Mouse (Mus musculus): ENCODE measurements around the gene Tmc7.

Tmc7 gene

GRCm38 (mm10) chr7:118584257-118584907, at the start of gene Tmc7:
Gene Tmc7 (minus strand): TSS chr7:118584736.
- DNase-seq (ENCODE audit: low read depth), result no peak

DNA sequence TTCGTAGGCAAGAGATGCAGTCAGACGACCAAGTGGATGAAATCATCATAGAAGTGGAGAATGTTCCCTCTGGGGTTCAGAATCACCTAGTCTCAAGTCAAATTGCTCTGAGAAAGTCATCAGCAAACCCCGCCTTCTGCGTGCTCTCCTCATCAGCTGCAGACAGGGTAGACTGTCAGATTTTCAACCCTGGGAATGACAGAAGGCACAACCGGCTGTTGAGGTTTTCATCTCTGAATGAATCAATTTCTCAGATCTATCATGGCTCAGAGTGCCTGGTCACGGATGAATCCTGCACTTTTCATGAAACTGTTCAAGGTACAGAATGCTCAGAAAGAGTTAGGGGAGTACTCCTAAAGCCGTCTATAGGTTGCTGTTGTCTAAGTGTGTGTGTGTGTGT, 49.4 kb upstream of the Tmc7 start:
- no peak for DNase-seq (ENCODE audit: low read depth)

- no peak for DNase-seq (ENCODE audit: low read depth)
Measured at GRCm38 (mm10) chr7:118633094-118633493, 48.6 kb upstream of the Tmc7 start.

- DNase-seq (ENCODE audit: low read depth), result no peak
Measured at GRCm38 (mm10) chr7:118627550-118628298, 43.2 kb upstream of the Tmc7 start.

GRCm38 (mm10) chr7:118621094-118621493, 36.6 kb upstream of the Tmc7 start:
- DNase-seq (ENCODE audit: low read depth), result no peak

DNA sequence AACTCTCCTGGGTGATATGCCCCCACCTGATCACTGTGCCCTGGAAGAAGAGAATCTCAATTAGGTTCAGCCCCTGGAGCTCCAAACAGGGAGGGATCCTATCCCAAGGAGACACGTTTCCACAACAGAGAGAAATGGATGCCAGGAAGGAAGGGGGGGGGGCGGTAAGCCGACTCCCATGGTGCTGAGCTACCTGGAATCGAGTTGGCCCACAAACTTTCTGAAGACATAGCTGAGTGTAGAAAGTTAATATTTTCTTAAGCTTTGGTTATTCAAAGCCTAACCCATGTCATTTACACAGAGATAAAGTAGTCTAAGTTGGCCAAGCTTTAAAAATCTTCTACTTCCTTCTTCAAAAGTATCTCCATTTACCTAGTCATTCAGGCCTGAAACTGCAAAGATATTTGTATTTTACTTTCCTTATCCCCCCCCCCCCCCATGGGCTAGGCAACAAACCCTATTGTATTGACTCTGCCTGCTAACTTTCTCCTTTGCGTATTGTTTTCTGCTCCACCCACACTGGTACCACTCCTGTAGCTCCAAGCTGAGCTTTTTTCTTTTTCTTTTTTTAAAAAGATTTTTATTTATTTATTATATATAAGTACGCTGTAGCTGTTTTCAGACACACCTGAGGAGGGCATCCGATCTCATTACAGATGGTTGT, 35.8 kb upstream of the Tmc7 start:
- DNase-seq (ENCODE audit: low read depth), result no peak

- no peak for DNase-seq (ENCODE audit: low read depth)
Measured at GRCm38 (mm10) chr7:118618104-118618503, 33.6 kb upstream of the Tmc7 start.

GRCm38 (mm10) chr7:118614076-118614475, 29.5 kb upstream of the Tmc7 start:
- no peak for DNase-seq (ENCODE audit: low read depth)

DNA sequence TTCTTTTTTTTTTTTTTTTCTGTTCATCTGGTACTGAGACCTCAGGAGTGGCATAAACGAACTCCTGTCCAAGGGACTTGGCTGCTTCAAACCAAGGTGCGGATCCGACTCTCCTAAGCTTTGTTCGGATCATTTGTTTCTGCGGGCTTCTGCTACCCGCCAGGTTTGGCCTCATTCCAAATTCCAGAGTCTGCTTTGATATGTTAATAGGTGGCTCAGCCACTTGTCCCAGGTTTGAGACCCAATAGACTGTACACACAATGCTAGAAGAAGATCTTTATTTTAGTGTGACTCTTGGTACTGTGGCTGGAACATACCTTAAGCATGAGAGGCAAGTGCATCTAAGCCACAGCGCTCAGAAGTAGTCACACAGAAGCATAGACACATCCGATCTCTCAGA, 27.4 kb upstream of the Tmc7 start:
- DNase-seq (ENCODE audit: low read depth), result no peak

DNA sequence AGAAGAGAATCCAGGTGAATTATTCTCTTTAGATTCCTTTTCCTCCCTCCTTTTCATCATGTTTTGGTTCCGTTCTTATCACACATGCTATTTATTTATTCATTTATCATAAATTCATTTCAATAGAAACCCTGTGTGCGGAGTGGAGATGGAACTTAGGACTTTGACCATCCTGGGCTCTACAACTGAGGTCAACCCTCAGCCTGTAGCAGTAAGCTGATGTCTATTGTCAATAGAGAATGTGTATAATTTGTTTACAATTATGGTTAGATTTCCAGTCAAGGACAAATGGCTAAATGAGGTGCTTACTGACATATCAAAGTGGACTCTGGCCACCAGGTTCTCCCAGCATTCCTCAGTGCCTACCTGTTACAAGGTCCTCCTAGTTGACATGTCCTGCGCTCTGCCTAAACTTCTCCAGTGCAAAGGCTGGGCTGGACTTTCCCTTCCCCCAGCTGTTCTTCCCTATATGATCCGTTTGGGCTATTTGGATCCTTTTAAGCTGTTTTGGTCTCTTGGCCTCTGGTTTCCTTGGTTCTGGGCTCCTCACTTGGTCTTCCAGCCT, 26.7 kb upstream of the Tmc7 start:
- DNase-seq (ENCODE audit: low read depth), result no peak

GRCm38 (mm10) chr7:118610721-118611120, 26.2 kb upstream of the Tmc7 start:
- no peak for DNase-seq (ENCODE audit: low read depth)

DNA sequence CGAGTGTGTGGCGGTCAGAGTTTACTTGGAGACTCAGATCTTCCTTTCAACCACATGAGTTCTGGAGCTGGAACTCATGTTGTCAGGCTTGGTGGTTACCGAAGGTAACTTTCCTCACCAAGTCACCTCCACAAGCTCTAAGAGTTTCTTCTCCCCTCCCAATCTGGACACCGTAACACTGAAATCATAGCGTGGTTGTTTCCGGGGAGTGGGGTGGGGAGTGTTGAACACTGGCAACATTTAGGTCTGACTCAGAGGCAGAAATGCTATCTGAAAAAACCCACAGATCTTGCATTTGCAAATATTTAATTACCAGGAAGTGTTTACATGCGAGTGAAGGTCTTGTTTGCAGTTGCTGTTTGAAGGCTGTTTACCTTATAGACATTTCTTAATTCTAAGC, 25.3 kb upstream of the Tmc7 start:
- no peak for DNase-seq (ENCODE audit: low read depth)

- DNase-seq (ENCODE audit: low read depth), result no peak
Measured at GRCm38 (mm10) chr7:118604842-118605241, 20.3 kb upstream of the Tmc7 start.

DNA sequence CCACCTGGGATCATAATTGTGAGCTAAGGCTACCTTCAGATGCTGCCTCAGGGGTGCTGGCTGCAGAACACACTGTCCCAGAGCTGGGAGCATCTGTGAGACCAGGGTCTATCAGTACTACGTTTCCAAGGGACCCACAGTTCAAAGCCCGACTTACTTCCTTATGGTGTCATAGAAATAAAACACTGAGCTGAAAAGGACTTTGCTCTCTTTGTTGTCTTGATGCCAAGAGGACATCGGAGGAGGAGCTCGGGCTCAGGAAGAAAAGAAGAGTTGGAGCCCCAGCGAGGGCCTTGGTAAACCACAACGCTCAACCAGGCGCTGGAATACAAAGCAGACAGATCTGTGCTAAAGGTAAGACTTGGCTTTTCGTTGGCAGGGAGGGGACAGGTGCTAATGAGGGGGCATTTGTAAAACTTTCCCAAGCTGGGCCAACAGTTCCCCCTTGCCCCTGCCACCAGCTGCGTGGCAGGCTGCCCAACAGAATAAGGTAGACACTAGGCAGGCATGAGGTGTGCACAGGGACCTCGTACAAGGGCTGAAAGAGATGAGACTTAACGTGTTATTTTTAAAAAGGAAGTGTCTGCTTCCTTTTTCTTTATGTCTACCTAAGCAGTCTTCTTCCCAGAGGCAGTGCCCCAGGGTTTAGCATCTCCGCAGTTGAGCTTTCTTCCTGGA, 15.6 kb upstream of the Tmc7 start:
- DNase-seq (ENCODE audit: low read depth), result no peak

- DNase-seq (ENCODE audit: low read depth), result no peak
Measured at GRCm38 (mm10) chr7:118597201-118597600, 12.7 kb upstream of the Tmc7 start, which contains the start of gene Tmc5. Gene Tmc5 (plus strand): TSS chr7:118597297.

GRCm38 (mm10) chr7:118596271-118596670, 11.7 kb upstream of the Tmc7 start:
- DNase-seq (ENCODE audit: low read depth), result no peak

DNA sequence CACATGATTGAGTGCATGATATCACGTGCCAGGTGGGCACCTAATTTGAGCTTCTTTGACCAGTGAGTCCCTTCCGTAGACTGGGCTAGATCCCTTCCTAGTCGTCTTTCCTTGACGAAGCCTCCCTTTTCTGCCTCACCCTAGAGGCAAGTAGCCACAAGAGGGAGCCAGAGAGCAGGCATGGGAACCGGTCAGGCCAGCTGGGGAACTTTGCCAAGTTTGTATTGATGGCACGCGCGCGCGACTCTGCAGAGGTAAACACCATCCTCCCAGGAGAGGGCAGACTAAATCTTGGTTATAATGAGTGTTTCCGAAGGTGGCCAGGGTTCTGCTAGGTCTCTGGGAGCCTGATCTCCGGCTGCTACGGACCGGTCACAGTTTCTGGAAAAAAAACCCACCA, 10.7 kb upstream of the Tmc7 start:
- DNase-seq (ENCODE audit: low read depth), result peak; percentile 57

- DNase-seq (ENCODE audit: low read depth), result no peak
Measured at GRCm38 (mm10) chr7:118594611-118595010, 10.1 kb upstream of the Tmc7 start.

DNA sequence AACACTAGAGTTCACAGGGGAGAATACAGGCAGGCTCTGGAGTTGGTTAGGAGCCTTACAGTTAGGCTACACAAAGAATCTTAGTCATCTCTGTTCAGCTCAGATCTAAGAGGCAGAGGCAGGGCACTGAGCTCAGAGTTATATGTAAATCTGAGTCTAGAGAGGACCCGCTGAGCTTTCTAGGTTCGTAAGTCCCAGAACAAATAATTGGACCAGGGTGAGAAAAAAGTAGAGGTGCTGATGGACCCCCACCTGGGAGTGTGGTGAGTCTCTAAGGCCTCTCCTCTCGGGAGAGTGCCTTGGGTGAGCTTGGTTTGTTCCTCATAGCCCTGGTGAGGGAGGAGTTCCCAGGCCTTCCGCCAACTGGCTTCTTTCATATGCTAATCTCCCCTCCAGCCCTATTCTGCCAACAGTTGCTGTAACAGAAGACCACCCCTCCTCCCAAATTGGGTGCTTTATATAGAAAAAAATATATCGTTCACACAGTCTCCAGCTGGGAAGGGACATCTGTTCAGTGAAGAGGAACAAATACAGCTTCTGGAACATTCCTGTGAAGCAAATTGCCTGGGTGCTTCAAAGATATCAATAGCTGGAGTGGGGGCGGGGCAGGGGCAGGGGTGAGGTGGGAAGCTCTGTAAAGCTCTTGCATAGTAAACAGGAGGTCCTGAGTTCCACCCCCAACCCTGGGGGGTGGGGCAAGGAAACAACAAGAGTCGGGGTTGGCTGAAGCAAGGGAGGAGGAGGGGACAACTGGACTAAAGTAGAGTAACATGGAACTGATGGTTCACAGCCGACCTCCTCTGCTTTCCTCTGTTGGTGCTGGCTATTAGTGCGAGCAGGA, 9.3 kb upstream of the Tmc7 start:
- no peak for DNase-seq (ENCODE audit: low read depth)

DNA sequence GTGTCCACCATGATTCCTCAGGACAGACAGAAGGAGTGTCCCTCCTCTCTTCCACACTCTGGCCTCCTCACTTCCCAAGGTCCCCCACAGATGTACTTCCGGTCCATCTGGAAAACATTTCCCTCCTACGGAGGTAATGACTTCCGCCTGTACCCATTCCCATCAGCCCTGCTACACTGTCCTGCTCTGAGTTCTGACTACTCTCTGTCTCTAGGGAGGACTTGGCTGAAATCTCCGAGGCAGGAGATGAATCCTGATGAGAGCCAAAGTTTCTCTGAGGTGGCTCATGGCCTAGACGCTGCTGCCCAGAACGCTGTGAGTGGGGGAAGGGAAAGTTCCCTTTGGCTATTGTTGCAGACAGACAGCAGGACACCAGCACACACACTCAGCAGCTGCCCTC, 7.6 kb upstream of the Tmc7 start:
- DNase-seq (ENCODE audit: low read depth), result no peak

DNA sequence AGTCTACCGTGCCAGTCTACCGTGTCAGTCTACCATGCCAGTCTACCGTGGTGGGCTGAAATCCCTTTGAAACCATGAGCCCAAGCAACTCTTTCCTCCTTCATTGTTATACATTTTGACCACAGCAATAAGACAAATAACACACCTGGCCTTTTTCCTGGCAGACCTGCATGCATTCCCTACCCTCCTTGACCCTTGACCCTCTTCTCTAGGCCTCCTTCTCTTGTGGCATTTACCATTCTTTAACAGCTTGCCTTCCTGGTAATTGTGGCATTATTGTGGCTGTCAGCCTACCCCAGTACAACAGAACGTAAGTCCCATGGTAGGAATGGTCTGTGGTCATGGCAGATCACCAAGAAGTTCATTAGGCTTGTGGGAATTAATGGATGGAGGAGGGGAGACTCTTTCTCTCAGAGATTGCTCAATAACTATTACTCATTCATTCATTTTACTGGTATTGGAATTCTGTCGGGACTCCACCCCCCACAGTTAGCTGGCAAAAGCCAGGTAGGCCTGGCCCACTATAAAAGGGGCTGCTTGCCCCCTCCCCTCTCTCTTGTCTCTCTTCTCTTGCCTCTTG, 6.3 kb upstream of the Tmc7 start:
- DNase-seq (ENCODE audit: low read depth), result no peak

Measured in 416B (cell line).